Mouse (Mus musculus) heart, postnatal 0 days (tissue): ENCODE measurements at regions not wholly inside any gene's neighbourhood (a gene's known extent, or its start where the extent isn't known, plus 50 kb on each side); places are given as distances from the start of the nearest gene placed in this dataset.

ENCODE experiments used
- ATAC-seq: fragments of 200-750 bp; cut with Nextera tagmentation; 2 replicates; pipeline ENCODE4 v1.8.0; 2017; ENCODE audit warnings: low read depth, moderate number of reproducible peaks, moderate library complexity; ENCODE audit not compliant: insufficient read depth
- DNase-seq: peaks from one replicate; pipeline ENCODE4 v3.0.0-alpha.2; 2016; ENCODE audit warnings: low spot score
- H3K27ac ChIP-seq: fragments of 300-500 bp; sonication (generic); 2 replicates; pipeline ENCODE4 v1.5.1; 2014; ENCODE audit warnings: low read depth, mild to moderate bottlenecking
- H3K27me3 ChIP-seq: fragments of 300-500 bp; sonication (generic); 2 replicates; pipeline ENCODE4 v1.6.1; 2014; ENCODE audit warnings: low read length, mixed read lengths; ENCODE audit not compliant: control insufficient read depth, insufficient read depth
- H3K36me3 ChIP-seq: fragments of 300-500 bp; sonication (generic); replicated peaks from 2 replicates; pipeline ENCODE4 v1.6.1; 2014; ENCODE audit warnings: low read length, mixed read lengths; ENCODE audit not compliant: control insufficient read depth, insufficient read depth
- H3K4me1 ChIP-seq: fragments of 300-500 bp; sonication (generic); 2 replicates; pipeline ENCODE4 v1.6.1; 2014; ENCODE audit warnings: antibody characterized with exemption; ENCODE audit not compliant: control insufficient read depth, insufficient read depth
- H3K4me2 ChIP-seq: fragments of 300-500 bp; sonication (generic); 2 replicates; pipeline ENCODE4 v1.6.1; 2014; ENCODE audit warnings: low read depth, mild to moderate bottlenecking, low read length, moderate library complexity
- H3K4me3 ChIP-seq: fragments of 300-500 bp; sonication (generic); 2 replicates; pipeline ENCODE4 v1.5.1; 2014; ENCODE audit warnings: low read depth, low read length
- H3K9ac ChIP-seq: fragments of 300-500 bp; sonication (generic); replicated peaks from 2 replicates; pipeline ENCODE4 v1.6.1; 2014; ENCODE audit warnings: low read depth, low read length, mixed read lengths
- H3K9me3 ChIP-seq: fragments of 300-500 bp; sonication (generic); replicated peaks from 2 replicates; pipeline ENCODE4 v1.6.1; 2016; ENCODE audit warnings: low read length; ENCODE audit not compliant: control insufficient read depth
- CTCF ChIP-seq: IDR thresholded peaks from 2 replicates; pipeline ENCODE4 v1.5.1; 2016; ENCODE audit warnings: antibody characterized with exemption, control low read depth, low read depth
- EP300 ChIP-seq: IDR thresholded peaks from 2 replicates; pipeline ENCODE4 v1.6.1; 2016; ENCODE audit warnings: antibody characterized with exemption, low read depth
- WGBS: fragments of 180-500 bp; shearing (Covaris S2); extraction: QIAGEN DNeasy Blood & Tissue Kit; methylation state at CpG from one replicate; pipeline ENCODE4 v1.1.7; 2014; 5-methylcytosine and 5-hydroxymethylcytosine counted together

DNA sequence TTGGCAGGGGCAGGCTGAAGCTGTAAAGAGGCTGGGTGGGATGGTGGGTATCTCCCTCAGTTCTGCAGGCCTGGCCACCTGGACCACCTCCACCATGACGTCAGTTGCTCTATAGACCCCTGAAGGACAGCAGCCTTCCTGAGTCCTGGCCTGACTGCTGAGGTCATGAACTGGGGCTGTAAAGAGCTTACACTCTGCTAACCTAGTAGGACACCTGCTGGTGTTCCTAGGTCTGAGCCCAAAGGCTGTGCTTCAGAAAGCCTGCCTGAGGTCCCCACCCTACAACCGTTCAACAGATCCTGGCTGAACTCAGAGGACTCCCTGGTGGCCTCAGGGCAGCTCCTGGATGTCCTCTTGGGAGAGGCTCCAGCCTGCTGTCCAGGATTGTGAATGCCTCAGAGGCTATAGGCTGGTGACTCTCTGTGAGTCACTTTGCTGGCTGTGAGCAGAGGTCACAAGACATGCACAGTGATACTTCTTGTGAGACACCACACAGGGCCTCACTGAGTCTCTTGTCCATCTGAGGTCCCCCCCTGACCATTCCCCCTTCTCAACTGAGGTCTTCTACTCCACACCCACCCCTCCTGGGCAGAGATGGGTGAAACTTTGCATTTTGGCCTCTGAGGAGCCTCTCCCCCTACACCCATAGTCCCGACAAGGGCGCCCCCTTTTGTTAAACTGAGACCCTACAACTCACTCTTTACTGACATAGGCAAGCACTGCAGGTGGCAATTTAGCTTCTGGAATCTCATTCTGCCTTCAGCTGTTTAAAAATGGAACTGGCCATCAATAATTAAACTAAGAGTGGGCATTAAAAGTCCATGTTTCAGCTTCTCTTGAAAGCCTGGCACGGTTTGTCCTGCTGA is 131.6 kb downstream of the Tpra1 start:
- TF ChIP-seq EP300, result no peak
- no peaks in the 10 kb centered on the region for H3K4me1 ChIP-seq
- no peak overlapping the region for H3K27ac ChIP-seq
- H3K9ac ChIP-seq, result no peak overlapping the region
- no peaks in the 10 kb centered on the region for H3K27me3 ChIP-seq
- DNase-seq (no peak), ATAC-seq (no peak)
- no peak overlapping the region for H3K4me2 ChIP-seq
- no peak overlapping the region for H3K4me3 ChIP-seq
- H3K36me3 ChIP-seq, result no peaks in the 10 kb centered on the region
- WGBS, result 35% methylated on average over 5 of the region's 5 CpGs
- H3K9me3 ChIP-seq, result no peaks in the 10 kb centered on the region

- Histone ChIP-seq H3K4me1 (no peaks in the 10 kb centered on the region), H3K4me3 (no peak overlapping the region), H3K9me3 (no peaks in the 10 kb centered on the region), H3K27ac (no peak overlapping the region), H3K9ac (no peak overlapping the region), H3K27me3 (no peaks in the 10 kb centered on the region), H3K36me3 (no peaks in the 10 kb centered on the region), H3K4me2 (no peak overlapping the region)
- 40% methylated on average over 3 of the region's 3 CpGs for WGBS
- DNase-seq, result no peak
- TF ChIP-seq CTCF, result no peak
- no peak for TF ChIP-seq EP300
- ATAC-seq, result no peak
Measured at GRCm38 (mm10) chr6:89034455-89034854, 132.4 kb downstream of the Tpra1 start.

DNA sequence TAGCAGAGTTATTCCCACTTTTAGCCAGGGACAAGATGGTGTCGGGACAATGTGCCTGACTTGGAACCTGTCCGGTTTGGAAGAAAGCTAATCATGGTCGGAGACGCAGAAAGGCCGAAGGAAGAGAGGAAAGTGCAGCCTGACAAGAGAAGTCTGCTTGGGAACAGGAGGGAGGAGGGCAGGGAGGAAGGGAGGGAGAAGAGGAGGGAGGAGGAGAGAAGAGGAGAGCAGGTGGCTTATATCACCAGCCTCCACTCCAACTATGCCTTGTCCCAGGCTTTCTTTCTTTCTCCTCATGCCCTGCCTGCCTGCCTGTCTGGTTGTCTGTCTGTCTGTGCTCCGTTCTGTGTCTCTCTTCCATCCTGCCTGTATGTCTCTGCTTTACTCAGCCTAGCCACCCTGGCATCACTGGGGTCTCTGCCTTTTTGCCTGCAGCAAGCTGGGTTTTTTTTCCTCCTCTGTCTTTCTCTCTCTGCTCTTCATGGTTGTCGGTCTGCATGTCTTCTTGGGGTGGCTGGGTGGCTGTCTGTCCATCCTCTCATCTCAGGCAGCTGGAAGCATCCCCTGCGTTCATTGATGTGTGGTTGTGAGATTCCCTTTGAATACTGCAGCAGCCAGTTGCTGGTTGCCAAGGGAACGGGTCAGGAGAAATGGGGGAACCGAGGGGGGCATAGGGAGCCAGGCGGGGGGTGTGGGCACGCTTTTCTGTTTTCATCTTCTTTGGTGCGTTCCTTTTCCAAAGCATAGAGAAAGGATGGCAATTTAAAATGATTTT is 133.2 kb downstream of the Tpra1 start:
- 59% methylated on average over 13 of the region's 13 CpGs for WGBS
- no peaks in the 10 kb centered on the region for H3K27me3 ChIP-seq
- H3K9ac ChIP-seq, result no peak overlapping the region
- no peak overlapping the region for H3K4me2 ChIP-seq
- TF ChIP-seq CTCF (no peak), EP300 (no peak)
- no peaks in the 10 kb centered on the region for H3K36me3 ChIP-seq
- ATAC-seq, result no peak
- no peak overlapping the region for H3K4me3 ChIP-seq
- H3K27ac ChIP-seq, result no peak overlapping the region
- H3K4me1 ChIP-seq, result no peaks in the 10 kb centered on the region
- DNase-seq, result no peak
- H3K9me3 ChIP-seq, result no peaks in the 10 kb centered on the region

- Histone ChIP-seq H3K9ac (no peak overlapping the region), H3K4me1 (no peaks in the 10 kb centered on the region), H3K27ac (no peak overlapping the region), H3K4me3 (no peak overlapping the region), H3K9me3 (no peaks in the 10 kb centered on the region), H3K27me3 (no peaks in the 10 kb centered on the region), H3K4me2 (no peak overlapping the region), H3K36me3 (no peaks in the 10 kb centered on the region)
- 63% methylated on average over 4 of the region's 4 CpGs for WGBS
- no peak for DNase-seq
- TF ChIP-seq CTCF (no peak), EP300 (no peak)
- ATAC-seq, result no peak
Measured at GRCm38 (mm10) chr6:89035836-89036156, 133.7 kb downstream of the Tpra1 start.

DNA sequence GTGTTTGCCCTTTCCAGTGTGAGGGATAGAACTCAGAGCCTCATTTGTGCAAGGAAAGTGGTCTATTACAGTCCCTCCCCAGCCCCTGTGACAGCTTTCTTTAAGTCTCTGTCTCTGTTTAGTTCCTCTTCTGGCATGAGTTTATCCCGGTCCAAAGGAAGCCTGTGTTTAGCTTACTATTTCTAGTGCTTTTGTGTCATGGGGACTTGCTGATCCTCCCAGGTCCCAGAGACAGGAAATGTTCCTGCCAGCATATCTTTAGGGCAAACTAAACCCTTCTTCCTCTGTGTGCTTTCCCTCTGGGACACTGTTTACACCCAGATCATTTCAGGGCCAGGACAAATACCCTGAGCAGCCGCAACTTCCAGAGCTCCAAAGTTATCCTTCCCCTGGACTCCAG is 135.3 kb downstream of the Tpra1 start:
- Histone ChIP-seq H3K36me3 (no peaks in the 10 kb centered on the region), H3K27me3 (no peaks in the 10 kb centered on the region), H3K27ac (no peak overlapping the region), H3K4me1 (no peaks in the 10 kb centered on the region), H3K4me2 (no peak overlapping the region), H3K4me3 (no peak overlapping the region), H3K9ac (no peak overlapping the region), H3K9me3 (no peaks in the 10 kb centered on the region)
- TF ChIP-seq CTCF (no peak), EP300 (no peak)
- DNase-seq (no peak), ATAC-seq (no peak)
- WGBS, result 42% methylated on average over 2 of the region's 2 CpGs
